Mouse (Mus musculus): ENCODE results near the gene Cyb561d2.
A peak's percentile ranks its signal among the peaks of the same experiment; 100 is the strongest.

Gene Cyb561d2

DNA sequence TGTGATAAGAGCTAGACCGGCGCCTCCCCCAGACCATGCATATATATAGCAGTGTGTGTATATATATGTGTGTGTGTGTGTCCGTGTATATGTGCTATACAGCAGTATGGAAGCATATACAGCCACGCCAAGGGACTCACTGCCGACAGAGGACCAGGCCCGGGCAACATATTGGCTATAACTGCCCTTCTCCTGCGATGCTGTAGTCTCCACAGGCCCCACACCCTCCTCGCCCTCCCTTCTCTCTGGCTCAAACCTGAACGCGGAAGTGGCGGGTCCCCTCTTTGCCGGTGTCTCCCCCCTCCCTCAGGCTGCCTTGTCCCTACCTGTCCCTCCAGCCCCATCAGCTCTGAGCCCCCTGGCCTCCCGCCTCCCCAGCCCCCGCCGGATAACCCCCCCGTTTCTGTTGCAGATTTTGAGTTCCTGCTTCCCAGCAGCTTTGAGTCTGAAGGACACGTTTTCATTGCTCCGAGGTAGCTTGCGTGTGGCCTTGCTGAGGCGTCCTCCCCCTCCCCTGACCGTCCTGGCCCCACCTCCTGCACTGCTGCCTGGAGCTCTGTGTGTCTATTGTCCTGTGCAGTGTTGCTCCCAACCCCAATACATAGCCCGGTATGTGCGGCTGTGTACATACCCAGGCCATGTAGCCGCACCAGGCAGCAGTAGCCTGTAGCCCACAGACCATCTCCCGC, 20.1 kb downstream of the Cyb561d2 start:
- DNase-seq (ENCODE audit: low spot score in 2 of 2) = no peak

DNA sequence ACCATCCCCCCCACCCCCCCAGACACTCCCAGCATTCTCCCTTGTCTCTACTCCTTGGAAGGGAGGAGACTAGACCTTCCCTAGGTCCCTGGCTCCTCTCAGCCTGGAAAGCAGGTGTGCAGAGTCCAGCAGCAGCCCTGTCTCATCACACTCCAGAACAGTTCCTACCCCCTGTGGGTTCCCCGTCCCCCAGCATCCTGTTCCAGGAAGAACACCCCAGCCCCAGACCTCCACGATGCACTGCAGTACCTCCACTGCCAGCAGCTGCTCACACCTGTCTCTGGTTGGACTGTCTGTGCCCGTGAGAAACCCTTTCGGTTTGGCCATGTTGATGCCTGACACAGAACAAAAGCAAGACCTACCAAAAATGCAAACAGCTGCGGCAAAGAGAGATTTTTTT, 20.8 kb downstream of the Cyb561d2 start:
- no peak for DNase-seq (ENCODE audit: low spot score in 2 of 2)

DNA sequence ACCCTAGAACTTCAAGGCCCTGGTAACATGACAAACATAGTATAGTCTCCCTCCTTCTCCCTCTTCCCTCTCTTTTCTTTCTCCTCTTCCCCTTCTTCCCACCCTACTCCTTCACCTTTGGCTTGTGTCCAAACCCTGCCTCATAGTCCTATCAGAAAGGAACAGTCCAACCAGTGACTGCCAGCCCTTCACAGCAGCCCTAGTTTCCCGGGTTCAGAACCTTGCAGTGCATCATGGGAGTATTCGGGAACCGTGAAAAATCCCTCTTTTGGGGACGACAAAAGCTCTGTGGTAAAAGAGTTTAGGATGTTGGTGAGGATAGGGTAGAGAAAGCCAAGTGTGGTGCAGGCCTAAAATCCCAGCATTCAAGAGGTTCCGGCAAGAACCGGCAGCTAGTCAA, 21.7 kb downstream of the Cyb561d2 start:
- no peak for DNase-seq (ENCODE audit: low spot score in 2 of 2)

DNA sequence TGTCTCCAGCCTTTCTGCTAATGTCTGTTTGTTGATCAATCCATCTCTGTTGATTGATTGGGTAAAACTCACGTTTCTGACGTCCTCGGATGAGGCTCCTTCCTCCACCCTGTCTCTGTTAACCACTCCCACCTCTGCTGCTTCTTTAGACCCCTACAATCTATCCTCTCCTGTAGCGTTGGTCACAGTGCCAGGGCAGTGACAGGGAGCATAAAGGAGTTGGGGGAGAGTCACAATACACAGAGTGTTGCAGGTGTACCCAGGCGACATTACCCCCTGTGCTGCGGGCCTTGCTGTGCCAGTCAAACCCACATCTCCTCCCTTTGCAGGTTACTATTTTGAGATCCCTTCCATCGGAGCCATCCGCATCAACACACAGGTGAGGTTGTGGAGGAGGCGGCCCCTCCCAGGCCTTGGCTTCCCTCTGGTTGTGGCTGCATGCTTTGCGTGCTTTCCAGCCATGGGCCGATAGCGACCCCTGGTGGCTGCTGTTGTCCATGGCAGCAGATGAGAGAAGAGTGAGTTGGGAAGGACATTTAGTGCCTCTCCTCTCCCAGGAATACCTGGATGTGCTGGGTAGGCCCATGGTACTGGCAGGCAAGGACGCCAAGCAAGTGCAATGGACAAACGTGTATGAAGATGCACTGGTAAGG, 27.6 kb downstream of the Cyb561d2 start:
- peak; percentile 64 to 85 for DNase-seq (ENCODE audit: low spot score in 2 of 2)

DNA sequence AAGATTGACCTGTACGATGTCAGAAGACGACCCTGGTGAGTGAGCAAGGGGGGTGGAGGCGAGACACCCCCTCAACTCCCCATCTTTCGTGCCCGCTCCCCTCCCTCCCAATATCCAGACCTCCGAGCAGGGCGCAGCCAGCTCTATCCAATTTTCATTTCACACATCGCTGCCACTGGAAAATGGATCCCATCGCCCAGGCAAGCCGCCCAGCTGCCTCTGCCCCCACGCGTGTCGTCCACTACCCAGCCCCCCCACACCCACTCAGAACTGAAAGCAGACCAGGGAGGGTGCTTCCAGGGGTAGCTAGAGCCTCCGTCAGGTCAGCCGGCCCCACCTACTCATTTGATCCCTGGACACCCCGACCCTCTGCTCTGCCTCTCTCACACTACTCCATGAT, 29.7 kb downstream of the Cyb561d2 start:
- no peak for DNase-seq (ENCODE audit: low spot score in 2 of 2)

DNA sequence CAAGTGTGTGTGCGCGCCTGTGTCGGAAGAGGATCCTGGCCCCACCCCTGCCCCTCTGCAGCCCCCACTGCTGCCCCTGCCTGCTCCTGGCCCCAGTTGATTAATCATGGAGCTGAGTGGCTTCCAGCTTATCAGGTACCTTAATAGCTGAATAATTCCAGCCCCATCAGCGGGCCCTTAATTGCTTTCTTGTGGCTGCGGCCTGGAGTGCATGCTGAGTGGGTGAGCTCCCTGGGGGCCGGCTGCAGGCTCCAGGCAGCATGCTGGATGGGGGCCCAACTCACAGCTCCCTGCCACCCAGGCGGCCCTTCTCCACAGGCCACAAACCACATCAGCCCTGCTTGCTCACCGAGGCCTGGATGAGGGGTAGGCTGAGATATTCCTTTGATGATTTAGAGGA, 30.6 kb downstream of the Cyb561d2 start:
- DNase-seq (ENCODE audit: low spot score in 2 of 2) = no peak

DNA sequence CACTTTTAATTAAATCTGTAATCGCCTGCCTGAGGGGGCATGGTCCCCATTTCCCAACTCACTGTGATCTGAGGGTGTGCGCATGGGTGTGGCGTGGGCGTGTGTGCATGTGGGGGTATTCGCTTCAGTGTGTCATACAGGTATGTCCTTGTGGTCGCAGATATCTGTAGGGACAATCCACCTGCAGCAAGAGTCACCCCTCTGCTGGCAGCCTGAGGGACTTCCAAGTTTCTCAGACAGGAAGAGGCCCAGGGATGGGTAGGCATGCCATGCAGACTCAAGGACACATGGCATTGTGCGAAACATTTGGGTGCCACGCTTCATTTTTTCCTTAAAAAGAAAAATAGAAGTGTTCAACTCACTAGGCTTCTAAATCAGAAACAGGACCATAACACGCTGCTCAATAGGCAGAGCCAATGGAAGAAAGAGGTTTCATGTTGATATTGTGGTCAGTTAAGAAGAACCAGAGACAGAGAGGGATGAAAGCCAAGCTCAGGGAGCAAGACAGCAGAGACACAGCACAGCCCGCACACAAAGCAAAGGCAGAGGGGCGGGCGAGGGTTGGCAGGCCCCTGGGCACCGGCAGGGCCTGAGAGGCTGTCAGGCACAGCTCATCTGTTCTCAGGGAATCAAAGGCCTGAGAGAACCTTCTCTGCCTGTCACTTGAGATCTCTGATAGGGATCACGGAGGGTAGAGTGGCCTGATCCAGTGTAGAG, 31.5 kb downstream of the Cyb561d2 start:
- no peak for DNase-seq (ENCODE audit: low spot score in 2 of 2)

DNA sequence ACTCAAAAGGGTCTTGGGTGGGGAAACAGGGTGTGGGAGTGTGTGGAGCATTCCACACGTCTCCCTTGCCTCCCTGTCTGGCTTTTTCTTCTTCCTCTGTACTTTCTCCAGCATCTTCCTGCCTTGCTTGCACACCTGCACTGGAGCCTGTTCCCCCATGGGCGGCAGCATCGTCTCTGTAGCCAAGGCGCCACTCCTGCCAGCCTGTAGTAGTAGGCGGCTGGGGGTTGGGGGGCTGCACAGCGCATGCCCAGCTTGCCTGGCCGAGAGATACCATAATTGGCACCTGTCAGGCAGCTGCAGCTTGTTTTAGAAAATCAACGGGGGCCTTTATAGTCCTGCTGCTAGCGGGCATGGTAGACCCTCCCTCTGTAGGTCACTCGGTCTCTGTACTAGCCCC, 33.7 kb downstream of the Cyb561d2 start:
- peak; percentile 66 to 67 for DNase-seq (ENCODE audit: low spot score in 2 of 2)

DNA sequence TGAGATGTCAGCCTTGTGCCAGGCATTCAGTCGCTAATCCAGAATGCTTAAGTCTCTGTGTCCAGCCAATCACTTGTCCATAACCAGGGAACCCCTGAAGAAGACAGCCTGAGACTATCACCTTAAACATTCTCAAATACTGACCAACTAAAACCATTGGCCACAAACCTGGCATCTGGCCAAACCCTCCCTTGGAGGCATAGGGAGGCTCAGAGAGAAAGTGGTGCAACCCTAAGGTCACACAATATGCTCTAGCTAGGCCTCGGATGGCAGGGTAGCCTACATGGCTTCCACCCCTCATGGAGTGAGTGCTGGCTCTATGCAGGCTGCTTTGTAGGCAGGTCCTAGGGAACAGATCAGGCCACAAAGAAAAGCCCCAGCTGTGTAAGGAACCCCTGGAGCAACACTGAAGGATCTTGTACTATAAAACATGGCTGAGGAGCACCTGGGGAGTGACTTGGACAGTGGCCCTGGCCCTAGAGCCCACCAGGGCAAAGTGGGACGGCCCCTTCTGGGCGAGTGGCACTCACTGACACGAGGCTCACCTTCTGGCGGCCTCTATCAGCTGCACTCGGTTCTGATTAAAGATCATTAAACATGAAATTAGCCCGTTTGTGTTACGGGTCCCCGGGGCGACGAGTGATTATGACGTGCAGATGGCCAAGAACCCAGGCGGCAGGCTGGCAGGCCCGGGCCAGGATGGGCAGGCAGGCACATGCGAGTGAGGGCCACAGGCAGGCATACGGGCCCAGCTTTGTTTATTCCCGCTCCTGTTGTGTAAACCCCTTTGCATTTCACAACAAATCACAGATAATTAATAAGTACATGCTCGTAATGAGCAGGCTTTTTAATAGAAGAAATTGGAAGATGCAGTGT, 37.1 kb downstream of the Cyb561d2 start:
- DNase-seq (ENCODE audit: low spot score in 2 of 2) = no peak

DNA sequence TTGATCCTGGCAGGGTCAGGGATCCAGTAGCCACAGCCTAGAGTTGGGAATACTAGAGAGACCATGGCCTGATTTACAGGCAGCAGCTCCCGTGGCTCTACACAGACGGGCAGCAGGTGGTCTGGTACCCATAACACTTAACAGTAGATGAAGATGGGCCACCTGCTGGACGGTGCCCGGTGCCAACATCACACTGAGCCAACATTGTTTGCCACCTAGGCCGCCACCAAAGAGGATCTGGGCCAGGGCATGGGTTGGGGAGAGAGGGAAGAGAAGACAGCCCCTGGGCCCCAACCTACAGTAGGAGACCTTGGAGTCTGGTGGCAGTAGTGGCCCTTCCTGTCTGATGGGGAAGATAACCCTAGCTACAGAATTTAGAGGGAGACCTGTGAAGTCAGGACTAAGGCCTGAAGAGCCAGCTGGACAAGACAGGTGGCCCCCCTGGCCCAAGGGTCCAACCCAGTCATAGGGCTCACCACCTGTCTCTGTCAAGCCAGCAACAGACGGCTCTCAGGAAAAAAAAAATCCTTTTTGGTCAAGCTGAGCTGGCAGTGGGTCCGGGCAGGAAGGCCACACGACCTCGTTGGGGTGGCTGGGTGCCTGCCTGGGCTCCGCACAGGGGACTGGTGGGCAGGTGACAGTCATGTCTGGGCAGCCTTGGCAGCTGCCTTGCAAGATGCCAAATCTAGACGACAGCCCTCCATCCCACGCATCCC, 39.7 kb downstream of the Cyb561d2 start:
- no peak for DNase-seq (ENCODE audit: low spot score in 2 of 2)

DNA sequence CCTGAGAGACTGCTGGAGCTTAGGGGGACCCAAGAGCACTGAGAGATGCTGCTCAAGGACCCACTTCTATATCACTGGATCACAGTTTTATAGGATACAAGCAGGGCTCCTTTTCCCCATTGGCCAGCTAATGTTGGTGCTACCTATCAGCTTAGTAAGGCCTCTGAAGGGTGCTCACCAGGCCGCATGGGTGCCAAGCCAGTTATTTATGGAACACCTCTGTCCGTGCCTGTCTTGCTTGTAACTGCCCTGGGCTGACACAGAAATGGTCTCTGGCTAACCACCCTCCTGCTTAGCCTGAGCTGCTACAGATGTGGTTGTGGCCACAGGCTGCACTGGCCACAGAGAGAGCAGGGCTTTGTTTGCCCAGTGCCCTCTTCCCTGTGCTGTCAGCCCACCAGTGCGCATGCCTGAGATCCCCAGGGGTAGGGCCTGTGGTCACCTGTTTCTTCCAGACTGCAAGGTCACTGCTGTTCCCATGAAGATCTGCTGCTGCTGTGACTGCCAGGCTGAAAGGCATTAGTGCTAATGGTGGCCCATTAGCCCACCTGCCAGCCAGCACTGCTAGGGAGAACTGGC, 41.2 kb downstream of the Cyb561d2 start:
- DNase-seq (ENCODE audit: low spot score in 2 of 2) = no peak

DNA sequence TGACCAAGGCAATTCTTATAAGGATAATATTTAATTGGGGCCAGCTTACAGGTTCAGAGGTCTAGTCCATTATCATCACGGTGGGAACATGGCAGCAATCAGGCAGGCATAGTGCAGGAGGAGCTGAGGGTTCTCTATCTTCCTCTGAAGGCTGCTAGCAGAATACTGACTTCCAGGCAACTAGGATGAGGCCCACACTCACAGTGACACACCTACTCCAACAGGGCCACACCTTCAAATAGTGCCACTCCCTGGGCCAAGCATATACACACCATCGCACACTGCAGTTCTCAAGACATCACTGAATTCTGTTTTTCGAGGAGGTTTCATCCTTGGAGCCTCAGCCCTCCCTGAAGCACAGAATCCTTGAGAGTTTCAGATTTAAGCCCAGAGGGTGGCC, 45.6 kb downstream of the Cyb561d2 start:
- DNase-seq (ENCODE audit: low spot score in 2 of 2) = no peak

DNA sequence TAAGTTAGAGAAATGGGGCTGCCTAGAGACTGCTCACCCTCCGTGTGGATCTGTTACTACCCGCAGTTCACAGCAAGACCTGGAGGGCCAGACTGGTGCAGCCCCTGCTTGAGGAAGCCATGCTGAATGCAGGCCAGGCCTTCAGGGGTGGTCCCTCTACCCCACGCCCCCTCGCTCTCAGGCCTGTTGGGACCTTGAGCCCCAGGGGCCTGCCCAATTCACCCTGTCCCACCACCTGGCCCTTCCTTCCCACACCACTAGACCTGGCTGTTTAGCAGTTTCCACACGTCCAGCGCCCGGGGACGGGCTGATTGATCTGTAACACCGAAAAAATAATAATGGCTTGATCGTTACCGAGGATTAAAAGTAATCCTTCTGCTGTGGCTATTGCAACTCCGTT, 47.8 kb downstream of the Cyb561d2 start:
- DNase-seq (ENCODE audit: low spot score in 2 of 2) = no peak

DNA sequence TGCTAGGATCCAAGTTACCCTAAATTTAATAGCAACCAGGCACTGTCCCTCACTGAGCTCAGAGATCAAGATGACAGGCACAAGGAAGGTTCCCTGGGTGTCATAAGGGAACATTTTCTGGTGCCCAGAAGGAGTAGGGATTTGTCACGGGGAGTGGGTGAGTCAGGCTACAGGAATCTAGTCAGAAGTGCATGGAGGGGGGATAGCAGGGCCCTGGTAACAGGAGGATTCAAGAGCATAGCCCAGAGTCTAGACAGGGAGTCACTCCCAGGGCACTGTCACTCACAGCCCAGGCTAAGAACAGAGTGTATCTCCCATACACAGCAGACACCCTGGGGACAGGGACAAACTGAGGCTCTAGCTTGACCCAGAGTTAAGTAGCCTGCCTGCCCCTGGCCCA, 48.5 kb downstream of the Cyb561d2 start:
- DNase-seq (ENCODE audit: low spot score in 2 of 2) = no peak

DNA sequence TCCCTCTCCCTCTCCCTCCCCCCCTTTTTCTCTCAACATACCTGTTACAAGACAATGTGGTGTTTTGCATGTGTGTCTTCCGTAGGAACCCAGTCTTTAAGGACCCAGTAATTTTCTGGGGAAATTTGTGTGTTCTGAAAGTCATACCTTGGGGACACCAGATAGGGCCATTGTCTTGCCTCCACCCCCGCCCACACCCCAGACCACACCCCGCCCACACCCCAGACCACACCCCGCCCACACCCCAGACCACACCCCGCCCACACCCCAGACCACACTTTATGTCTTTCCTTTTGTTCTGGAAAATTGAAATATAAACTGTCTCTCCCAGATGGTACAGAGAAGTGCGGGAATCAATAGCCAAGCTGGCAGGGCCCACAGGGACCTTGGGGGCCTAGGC, 51.4 kb downstream of the Cyb561d2 start:
- no peak for DNase-seq (ENCODE audit: low spot score in 2 of 2)

DNA sequence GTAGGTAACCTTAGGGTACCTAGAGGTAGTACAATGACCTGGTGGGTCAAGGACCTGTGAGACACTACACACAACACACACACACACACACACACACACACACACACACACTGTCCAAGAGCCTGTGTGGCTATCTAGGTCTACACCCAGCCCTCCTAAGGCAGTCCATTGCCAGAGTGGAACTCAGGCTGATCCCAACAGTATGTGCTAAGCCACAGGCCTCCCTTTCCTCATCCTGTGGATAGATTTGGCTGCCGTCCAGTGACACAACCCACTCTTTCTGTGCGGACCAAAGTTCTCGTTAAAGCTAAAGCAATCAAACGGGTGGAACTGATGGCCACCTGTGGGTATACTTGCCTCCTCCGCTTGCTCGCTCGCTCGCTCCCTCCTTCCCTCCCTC, 51.8 kb downstream of the Cyb561d2 start:
- DNase-seq (ENCODE audit: low spot score in 2 of 2) = no peak
